Mouse (Mus musculus) CH12.LX (cell line): ENCODE results near the gene Ocrl.

ENCODE experiments used
- E2F4 ChIP-seq: IDR thresholded peaks from 2 replicates; pipeline ENCODE4 v1.6.1; 2011; ENCODE audit warnings: low read depth, low read length, improper control_type of control experiment; ENCODE audit not compliant: insufficient replicate concordance
- POLR2A ChIP-seq: IDR thresholded peaks from 2 replicates; pipeline ENCODE4 v1.6.1; 2011; ENCODE audit warnings: low read depth, mild to moderate bottlenecking, improper control_type of control experiment, low read length

GRCm38 (mm10) chrX:48004786-48005185 lies 92.6 kb downstream of the Ocrl start:
- TF ChIP-seq POLR2A (no peak), E2F4 (no peak)
